Mouse (Mus musculus) bone marrow macrophage, adult 2 months (primary cell): ENCODE measurements at regions not wholly inside any gene's neighbourhood (a gene's known extent, or its start where the extent isn't known, plus 50 kb on each side); places are given as distances from the start of the nearest gene placed in this dataset.

Source experiments
- CTCF ChIP-seq: IDR thresholded peaks from 2 replicates; pipeline ENCODE4 v1.5.1; 2012; ENCODE audit warnings: low read depth, mild to moderate bottlenecking, low read length, moderate library complexity
- POLR2A ChIP-seq: IDR thresholded peaks from 2 replicates; pipeline ENCODE4 v1.6.1; 2012; ENCODE audit warnings: mild to moderate bottlenecking, low read depth, low read length, borderline replicate concordance

GRCm38 (mm10) chr2:172662165-172662564 lies 112.8 kb downstream of the Tfap2c start:
- TF ChIP-seq CTCF (no peak), POLR2A (no peak)
